Mouse (Mus musculus) natural killer cell, adult 2 months (primary cell): ENCODE data around the gene Btrc.

Experiments used
- DNase-seq, 2 experiments: peaks; one replicate each; pipeline ENCODE4 v3.0.0; 2022; ENCODE audit warnings: low spot score in 2 of 2

Btrc gene

DNA sequence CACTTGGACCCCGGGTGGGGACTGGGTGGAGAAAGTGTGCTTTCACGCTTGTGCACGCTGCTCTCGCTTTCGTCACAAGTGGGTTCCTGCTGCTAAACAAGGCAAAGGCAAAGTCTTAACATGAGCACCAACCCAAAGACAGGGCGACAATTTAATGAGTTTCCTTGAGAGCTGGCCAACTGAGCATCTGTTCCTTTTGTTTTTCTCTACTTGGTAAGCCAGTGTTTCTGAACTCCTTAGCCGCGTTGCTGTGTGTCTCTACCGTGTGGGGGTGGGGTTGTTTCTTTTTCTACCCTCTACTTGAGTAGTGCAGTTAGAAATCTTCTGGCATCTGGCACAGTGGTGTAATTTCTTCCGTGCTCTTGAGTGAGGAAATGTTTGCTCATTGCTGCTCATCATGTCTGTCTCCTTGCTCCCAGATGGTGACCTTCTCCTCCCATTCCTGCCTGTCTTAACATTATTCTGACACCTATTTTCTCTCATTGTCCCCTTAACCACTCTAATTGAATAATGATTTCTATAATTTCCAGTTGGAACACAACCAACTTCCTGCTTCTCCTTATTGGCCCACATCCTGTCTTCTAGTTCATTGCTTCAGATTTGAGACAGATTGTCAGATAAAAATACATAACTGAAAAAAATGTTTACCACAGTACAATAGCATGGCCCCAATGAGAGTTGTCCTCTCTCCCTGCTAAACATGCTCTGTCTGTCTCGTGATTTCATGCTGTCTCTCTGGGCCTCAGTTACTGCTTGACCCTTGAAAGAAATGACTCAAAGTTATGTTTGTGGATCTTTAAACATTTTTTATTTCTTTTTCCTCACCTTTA is 109.4 kb downstream of the Btrc start:
- DNase-seq: peak in 1 of 2 experiments; percentile 40

DNA sequence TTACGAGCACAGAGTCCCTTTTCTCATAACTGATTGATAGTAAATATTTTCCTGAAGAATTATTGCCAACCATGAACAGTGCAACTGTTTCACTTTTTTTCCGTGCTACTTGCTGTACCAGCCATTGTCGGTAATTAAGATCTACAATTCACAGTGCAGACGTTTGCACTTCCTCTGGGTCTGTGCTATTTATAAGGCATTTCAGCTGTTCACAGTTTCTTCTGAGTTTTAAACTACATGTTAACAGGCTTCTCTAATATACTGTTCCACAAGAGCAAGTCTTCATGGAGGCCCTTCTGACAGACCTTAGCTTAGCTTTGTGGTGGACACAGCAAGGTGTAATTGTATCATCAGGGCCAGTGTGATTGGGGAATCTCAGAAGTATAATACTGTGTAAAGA is 111.2 kb downstream of the Btrc start:
- DNase-seq: no peak

DNA sequence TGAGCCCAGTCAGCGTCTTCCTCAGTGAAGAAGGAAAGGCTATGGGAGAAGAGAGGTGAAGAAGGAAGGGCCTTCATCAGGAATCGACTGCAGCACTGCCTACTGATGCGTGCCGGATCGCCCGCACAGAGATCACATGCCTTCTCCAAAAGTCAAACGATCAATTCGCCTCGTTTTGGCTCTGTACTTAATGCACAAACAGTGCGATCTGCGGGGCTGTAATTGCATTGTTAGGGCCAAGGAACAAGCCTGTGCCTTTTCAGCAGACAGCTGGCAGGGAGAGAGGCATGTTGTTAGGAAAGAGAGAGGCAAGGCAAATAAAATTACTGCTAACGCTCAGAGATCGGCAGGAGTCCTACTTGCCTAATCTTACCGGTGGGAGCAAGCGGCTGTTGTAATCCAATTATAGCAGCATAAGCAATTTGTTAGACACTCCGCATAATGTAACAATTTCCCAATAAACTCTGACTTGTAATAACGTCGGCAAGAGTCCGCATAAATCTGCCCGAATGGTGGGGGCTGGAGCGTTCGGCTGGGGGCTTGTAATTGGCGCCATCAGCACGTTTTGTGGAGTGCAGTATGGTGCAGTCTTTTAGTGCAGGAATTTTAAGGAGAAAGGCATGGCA is 112.5 kb downstream of the Btrc start:
- no peak for DNase-seq

DNA sequence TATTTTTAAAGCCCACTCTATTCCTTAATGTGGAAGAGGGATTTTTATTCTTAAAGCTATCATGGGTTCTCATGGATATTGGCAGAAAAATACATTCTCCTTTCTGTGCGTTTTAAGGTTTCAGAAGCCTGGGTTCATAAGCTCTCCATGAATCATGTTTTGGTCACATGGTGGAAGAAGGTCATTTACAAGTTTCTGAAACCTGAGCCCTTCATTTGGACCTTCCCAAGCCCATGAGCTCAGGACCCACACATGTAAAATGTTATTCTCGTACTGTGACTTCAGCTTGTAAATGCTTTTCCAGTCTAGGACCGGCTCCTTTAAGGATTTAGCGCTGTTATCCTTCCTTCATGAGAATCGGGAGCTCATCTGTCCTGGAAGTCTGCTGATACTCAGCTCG is 116.0 kb downstream of the Btrc start:
- no peak for DNase-seq

DNA sequence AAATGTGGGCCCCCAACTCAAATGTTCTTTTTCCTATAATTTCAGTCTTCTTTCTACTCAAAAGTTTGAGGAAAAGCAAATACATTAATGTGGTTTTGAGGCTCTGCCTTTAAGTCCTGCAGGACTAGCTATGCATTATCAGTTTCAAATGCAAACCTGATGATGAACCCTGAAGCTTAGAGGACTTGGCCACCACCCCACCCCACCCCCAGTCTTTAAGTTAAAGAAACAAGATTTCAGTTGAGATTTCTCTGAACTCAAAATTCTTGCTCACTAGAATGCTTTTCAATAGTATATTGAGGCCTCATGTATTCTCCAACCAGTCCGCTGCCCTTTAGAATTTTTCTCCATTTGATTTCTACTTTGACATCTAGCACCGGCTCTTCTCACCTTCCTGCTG is 117.0 kb downstream of the Btrc start:
- no peak for DNase-seq

DNA sequence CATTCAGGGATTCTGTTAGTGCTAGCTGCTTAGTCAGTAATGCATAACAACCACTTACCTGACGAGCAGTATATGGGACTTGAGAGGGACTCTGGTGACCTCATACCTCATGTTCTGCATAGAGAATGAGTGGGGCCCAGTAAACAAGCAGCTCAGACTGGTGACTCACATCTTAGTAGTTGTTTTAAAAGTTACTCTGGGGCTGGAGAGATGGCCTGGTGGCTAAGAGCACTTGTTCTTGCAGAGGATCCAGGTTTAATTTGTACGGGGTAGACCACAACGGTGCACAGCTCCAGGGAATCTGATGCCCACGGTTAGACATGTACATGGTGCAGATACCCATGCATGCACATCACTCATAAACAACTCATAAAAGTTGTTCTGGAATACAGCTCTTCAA is 117.4 kb downstream of the Btrc start:
- DNase-seq: no peak

DNA sequence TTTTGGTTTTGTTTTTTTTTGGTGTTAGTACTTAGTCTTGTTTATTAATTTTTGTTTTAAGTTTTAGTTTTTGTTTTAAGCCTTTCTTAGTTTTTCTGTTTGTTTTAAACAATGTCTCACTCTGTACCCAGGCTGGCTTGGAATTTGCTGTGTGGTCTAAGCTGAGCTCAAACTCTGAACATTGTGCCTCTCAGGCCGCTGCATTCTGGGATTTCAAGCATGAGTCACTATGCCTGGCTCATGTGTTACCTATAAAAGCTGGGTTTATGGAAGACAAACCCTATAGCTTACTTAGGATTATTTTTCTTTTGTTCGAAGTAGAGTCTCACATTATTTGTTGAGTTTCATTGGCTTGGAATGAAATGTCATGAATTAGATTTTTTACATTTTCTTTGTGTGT is 119.9 kb downstream of the Btrc start:
- no peak for DNase-seq

DNA sequence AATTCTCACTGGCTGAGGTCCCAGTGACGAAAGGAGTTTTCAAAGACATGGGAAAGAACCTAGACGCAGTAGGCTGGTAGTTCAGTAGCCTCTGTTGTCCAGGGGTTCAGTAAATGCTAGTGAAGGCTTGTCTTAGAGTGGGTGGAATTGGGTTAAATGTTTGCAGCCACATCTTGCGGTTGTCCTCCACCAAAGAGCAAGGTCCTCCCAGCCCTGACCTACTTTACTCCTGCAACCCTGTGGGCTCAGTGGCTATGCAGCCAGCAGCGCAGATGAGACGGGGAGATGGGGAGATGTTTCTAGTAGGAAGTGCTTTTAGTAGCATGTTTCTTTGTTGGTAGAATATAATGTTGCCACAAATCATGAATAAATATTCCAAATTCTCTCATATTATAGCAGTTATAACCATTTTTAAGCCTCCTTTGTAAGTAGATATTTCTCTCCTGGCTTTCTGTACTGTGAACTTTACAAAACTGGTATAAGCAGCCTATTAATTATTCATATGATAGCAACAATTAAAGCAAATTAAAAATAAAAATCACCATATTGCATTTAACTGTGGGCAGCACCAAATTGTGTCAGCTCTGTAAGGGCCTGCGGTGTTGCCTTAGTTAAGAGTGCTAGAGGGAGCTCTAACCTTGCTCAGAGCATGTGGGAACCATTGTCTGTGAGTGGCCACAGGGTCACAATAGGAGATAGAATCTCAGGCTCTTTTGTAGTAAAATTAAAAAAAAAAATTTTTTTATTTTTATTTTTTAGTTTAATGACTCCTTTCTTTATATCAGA is 122.9 kb downstream of the Btrc start:
- no peak for DNase-seq

DNA sequence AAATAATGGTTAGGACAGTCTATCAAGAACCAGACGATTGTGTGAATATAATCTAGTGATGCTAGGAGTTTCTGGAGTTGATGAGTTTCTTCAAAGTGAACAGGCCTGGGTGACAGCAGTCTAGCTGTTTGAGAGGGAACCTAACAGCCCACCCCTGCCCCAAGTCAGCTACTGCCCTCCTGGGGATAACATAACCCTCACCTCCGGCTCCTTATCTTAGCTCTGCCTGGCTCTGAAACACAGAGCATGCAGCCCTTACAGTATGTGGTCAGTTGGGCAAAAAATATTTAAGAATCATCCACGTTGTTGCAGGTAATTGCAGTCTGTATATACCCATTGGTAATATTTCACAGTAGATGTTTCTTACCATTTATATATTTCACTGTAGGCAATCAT is 123.5 kb downstream of the Btrc start:
- no peak for DNase-seq

DNA sequence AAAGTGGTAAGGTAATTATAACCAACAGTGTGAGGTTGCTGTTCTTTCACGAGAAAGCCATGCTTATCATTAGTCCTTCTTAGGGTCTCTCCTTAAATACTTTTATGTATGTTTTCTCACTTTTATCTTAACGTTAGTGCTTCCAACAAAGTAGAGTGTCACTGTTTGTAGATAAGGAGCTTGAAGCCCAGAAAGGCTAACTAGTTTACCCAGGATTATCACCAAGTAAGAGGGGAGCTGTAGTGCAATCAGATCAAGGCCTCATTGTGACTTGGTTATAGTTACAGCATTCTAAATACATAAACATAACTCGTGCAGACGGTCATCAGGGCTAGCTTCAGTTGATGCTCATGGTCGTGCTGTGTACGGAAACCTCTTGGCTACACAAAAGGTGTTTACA is 126.4 kb downstream of the Btrc start:
- DNase-seq: no peak

DNA sequence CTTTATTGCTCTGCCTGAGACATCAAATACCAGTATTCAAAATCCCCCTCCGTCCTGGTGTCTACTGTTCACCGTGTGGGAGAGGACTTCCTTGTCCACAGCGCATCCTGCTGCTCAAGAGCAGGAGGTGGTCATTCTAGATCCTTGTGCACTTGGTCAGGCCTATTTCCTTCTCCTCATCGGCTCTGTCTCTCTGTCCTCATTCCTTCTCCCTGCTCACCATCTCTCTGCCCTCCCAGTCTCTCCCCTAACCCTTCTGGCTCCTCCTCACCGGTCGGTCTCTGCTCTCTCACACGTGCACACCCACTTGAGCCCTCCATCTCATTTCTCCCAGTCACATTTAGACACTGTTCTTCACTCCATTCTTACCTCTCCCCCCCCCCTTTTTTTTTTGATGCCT is 127.7 kb downstream of the Btrc start:
- no peak for DNase-seq

DNA sequence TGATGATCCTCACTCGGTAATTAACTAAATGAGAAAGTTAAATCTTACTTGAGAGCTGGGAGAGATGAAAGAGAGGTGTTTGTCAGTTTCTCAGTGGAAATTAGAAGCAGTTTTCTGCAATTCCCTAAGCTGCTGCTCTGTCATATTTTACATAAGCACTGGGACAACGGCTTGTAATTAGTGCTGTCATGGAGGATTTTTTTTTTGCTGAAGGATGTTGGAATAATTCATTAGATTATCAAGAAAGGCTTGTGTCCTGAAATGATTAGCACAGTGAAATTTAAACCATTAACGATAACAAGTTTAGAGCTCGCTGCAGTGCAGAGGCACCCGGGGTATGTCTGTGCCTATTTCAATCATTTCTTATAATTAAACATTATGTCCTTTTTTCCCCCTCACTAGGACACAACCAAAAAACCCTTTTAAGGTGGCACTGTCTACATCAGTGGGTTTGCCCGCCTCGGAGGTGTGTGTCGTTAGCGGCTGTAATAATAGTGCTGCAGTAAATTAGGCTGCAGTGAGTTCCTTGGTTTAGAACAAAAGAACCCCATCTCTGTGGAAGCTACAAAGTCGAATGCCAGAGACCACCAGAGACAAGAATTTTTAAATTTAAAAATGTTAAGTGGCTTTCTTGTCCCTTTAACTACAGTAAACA is 130.7 kb downstream of the Btrc start:
- no peak for DNase-seq

DNA sequence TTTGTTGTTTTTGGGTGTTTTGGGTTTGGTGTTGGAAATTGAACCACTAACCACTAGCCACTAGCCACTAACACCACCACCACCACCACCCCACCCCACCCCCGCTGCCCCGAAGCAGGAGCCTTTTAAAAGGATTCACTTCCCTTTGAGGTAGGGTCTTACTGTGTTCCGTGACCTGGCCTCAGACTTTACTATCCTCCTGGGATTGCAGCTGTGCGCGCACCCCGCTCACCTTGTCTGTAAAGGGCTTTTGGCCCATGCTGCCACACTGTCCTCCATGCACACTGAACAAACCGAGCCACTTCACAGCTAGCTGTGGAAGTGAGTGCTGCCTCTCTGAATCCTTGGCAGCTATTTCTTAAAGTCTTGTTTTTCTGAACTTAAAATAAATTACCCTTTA is 141.9 kb downstream of the Btrc start:
- DNase-seq: no peak

DNA sequence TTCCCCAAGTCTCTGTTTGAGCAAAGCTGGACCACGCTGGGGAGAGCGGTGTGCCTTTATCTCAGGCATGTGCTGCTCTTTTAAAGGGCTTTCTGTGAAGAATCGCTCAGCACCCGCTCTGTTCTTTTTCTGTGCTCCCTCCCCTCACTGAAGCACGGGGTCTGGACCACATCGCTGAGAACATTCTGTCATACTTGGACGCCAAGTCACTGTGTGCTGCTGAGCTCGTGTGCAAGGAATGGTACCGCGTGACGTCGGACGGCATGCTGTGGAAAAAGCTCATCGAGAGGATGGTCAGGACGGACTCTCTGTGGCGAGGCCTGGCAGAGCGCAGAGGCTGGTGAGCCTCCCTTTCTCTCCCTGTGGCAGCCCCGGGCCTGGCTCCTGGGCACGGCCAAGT is 144.0 kb downstream of the Btrc start:
- DNase-seq: no peak

DNA sequence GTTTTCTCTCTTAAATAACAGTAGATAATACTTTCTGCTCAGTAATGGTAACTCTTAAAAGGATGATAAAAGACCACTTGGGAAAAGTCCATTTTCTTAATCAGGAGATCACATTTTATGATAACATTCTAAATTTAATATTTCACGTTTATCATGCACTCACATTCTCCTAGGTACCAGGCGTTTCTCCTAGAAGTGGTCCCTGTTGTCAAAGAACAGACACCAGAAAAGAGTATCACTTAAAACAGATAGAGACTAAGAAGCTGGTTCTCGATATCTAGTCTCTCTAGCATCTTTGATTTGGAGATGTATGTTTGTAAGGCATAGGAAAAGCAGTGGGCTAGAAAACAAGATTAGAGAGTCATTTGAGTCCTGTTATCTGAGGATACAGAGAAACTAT is 147.1 kb downstream of the Btrc start:
- no peak for DNase-seq

DNA sequence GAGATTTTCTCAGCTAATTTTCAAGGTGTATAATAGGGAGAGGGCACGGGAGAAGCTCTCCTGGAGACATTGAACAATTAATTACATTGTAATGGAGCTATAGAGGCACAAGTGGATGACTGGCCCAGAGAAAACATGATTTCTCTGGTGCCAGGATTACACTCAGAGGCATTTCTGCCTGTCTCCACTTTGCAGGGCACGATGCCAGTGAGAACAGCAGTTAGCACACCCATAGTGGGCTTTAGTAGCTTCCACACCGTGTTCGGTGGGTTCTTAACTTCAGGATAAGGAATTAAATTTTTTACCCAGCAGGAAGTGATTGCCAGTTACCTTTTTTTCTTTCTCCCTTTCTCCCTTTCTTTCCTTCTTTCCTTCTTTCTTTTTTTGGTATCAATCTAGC is 147.9 kb downstream of the Btrc start:
- DNase-seq: no peak

DNA sequence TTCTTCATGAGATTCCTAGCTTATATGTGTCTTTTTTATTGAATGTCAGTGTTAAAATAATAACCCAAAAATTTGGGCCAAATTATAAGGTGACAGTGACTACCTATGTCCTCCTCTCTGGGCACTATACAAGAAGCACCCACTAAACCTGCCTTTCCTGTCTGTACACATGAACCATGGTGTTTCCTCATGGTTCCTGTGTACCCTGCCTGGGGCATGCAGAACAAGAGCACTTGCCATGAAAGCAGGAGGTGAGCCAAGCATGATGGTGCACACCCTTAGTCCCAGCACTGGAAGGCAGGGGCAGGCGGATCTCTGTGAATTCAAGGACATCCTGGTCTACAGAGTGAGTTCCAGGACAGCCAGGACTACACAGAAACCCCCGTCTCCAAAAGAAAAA is 151.8 kb downstream of the Btrc start:
- no peak for DNase-seq

DNA sequence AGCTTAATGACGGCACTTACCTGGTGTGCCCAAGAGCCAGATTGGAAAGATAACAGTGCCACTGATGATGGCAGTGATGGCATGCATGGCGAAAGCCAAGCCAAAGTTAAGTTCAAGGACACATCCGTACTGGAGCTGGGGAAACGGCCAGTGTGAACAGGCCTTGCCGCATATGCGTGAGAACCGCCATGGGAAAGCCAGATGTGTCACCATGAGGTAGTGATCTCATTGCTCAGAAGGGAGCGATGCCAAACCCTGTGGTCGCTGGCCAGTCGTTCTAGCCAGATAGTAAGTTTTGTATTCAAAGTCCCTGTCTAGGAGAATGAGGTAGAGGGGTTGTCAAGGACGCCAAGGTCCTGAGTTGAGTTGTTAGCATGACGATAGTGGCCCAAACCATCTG is 152.7 kb downstream of the Btrc start:
- DNase-seq: no peak

DNA sequence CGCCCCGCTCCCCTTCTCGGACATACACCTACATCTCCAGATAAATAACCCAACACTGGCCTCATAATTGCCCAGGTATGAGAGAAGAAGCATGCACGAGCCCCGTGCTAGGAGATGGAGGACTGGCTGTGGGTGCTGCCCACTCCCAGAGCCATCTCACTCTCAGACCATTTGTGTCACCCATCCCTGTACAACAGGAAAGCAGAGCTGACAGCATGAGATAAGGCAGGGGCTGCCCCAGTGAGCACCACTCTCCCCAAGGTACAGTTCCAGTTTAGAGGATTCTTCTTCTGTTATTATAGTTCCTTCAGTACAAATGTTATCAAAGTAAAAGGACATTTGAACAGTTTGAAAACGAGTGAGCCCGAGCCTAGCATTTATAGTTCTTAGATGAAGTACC is 163.8 kb downstream of the Btrc start:
- DNase-seq: no peak

DNA sequence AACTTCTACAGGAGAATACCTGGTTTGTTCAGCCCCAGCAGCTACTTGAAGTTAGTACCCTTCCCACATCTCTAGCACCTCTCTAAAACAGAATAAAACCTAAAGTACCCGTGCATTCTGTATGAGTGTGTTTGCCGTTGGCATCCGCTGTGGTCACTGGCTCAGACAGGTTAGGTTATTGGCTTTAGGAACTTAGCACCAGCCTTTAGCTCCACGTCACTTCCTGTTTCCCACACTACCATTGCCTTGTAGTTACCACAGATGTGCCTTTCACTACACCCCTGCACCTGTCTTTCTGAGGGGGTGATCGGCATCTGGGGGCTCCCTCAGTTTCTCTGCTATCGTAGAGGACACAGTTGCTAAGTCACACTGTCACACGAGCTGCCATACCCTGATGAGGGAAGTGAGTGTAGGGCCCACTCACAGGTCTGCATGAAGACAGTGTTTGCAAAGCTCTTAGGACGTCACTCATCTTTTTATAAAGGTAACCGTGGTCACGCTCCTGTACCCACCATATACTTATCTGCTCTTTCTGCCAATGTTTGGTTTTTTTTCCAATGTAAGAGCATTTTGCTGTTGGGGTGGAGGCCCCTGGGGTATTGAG is 164.5 kb downstream of the Btrc start:
- peak; percentile 30 to 43 for DNase-seq

DNA sequence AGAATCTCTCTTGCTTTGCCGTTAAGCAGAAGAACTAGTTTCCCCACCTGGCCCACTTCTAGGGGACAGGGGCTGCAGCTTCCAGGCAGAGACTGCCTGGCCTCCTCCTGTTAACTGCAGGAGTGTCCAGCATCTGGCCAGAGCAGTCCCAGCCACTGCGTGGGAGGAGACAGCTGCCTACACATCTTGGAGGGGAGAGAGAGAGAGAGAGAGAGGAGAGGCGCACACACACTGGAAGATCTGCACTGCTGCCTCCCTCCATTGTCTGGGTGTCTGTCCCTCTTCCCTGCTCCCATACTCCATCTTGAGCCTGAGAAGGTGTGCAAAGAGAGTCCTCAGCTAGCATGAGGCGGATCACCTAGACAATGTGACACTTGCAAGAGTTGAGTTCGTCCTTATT is 165.8 kb downstream of the Btrc start:
- DNase-seq: no peak
